Mouse (Mus musculus): ENCODE measurements around the gene Rpl13.

Rpl13 gene

GRCm38 (mm10) chr8:123108010-123108409 lies 5.9 kb downstream of the Rpl13 start:
- no peak for DNase-seq (ENCODE audit: inconsistent ontology term)

- no peak for DNase-seq (ENCODE audit: inconsistent ontology term)
These were observed 6.8 kb downstream of the Rpl13 start for GRCm38 (mm10) chr8:123108953-123109352.

GRCm38 (mm10) chr8:123110649-123111048 lies 8.5 kb downstream of the Rpl13 start:
- peak; percentile 63 for DNase-seq (ENCODE audit: inconsistent ontology term)

GRCm38 (mm10) chr8:123112892-123113291 lies 10.7 kb downstream of the Rpl13 start:
- DNase-seq (ENCODE audit: inconsistent ontology term) = no peak

- no peak for DNase-seq (ENCODE audit: inconsistent ontology term)
These were observed 11.8 kb downstream of the Rpl13 start for GRCm38 (mm10) chr8:123113908-123114469.

- no peak for DNase-seq (ENCODE audit: inconsistent ontology term)
These were observed 12.5 kb downstream of the Rpl13 start for GRCm38 (mm10) chr8:123114644-123115043.

GRCm38 (mm10) chr8:123117127-123117731 lies 15.1 kb downstream of the Rpl13 start, which contains the start of gene Cpne7:
Gene Cpne7, plus strand, starts transcription at chr8:123117374.
- DNase-seq (ENCODE audit: inconsistent ontology term) = no peak

GRCm38 (mm10) chr8:123117744-123118143 lies 15.6 kb downstream of the Rpl13 start:
- DNase-seq (ENCODE audit: inconsistent ontology term) = no peak

- no peak for DNase-seq (ENCODE audit: inconsistent ontology term)
These were observed 19.9 kb downstream of the Rpl13 start for GRCm38 (mm10) chr8:123122059-123122458.

GRCm38 (mm10) chr8:123122670-123123069 lies 20.5 kb downstream of the Rpl13 start:
- DNase-seq (ENCODE audit: inconsistent ontology term) = no peak

GRCm38 (mm10) chr8:123126193-123126816 lies 24.2 kb downstream of the Rpl13 start:
- DNase-seq (ENCODE audit: inconsistent ontology term) = no peak

GRCm38 (mm10) chr8:123131041-123131440 lies 28.9 kb downstream of the Rpl13 start:
- DNase-seq (ENCODE audit: inconsistent ontology term) = no peak

- no peak for DNase-seq (ENCODE audit: inconsistent ontology term)
These were observed 30.8 kb downstream of the Rpl13 start for GRCm38 (mm10) chr8:123132953-123133352.

GRCm38 (mm10) chr8:123134149-123134713 lies 32.1 kb downstream of the Rpl13 start:
- DNase-seq (ENCODE audit: inconsistent ontology term) = no peak

- DNase-seq (ENCODE audit: inconsistent ontology term) = peak; percentile 75
These were observed 33.3 kb downstream of the Rpl13 start for GRCm38 (mm10) chr8:123135406-123135805.

- no peak for DNase-seq (ENCODE audit: inconsistent ontology term)
These were observed 33.7 kb downstream of the Rpl13 start for GRCm38 (mm10) chr8:123135806-123136205.

- DNase-seq (ENCODE audit: inconsistent ontology term) = no peak
These were observed 34.1 kb downstream of the Rpl13 start for GRCm38 (mm10) chr8:123136287-123136686.

- peak; percentile 58 for DNase-seq (ENCODE audit: inconsistent ontology term)
These were observed 35.5 kb downstream of the Rpl13 start for GRCm38 (mm10) chr8:123137645-123138077.

- no peak for DNase-seq (ENCODE audit: inconsistent ontology term)
These were observed 36.6 kb downstream of the Rpl13 start for GRCm38 (mm10) chr8:123138741-123139140.

- DNase-seq (ENCODE audit: inconsistent ontology term) = peak; percentile 94
These were observed 39.8 kb downstream of the Rpl13 start for GRCm38 (mm10) chr8:123141741-123142462.

- DNase-seq (ENCODE audit: inconsistent ontology term) = peak; percentile 43
These were observed 43.1 kb downstream of the Rpl13 start for GRCm38 (mm10) chr8:123145279-123145678.

GRCm38 (mm10) chr8:123146390-123146789 lies 44.2 kb downstream of the Rpl13 start:
- no peak for DNase-seq (ENCODE audit: inconsistent ontology term)
